Mouse (Mus musculus): ENCODE measurements around the gene Arhgap24.

GRCm38 (mm10) chr5:102901176-102901575, 420.0 kb downstream of the Arhgap24 start:
- no peak for TF ChIP-seq POLR2A (IDR thresholded peaks at IDR 0.05; ENCODE audit: insufficient read length, low read depth)
- no peak for TF ChIP-seq POLR2AphosphoS2 (IDR thresholded peaks at IDR 0.05; ENCODE audit: insufficient read length, low read depth)
- TF ChIP-seq MYOG (IDR thresholded peaks at IDR 0.05; ENCODE audit: control insufficient read depth in 1 of 3, insufficient read depth in 1 of 3, insufficient read length in 2 of 3, low read depth in 2 of 3): peak in 1 of 3 experiments; percentile 11
- no peak for TF ChIP-seq REST (IDR thresholded peaks at IDR 0.05; ENCODE audit: insufficient read depth, insufficient read length)
- no peak for TF ChIP-seq MYOD1 (IDR thresholded peaks at IDR 0.05; ENCODE audit: control insufficient read depth in 1 of 3, insufficient read length in 2 of 3, low read depth in 2 of 3)

All from myocyte (in vitro differentiated cells).